Mouse (Mus musculus): ENCODE data around the gene Awat1.

Awat1 gene

DNA sequence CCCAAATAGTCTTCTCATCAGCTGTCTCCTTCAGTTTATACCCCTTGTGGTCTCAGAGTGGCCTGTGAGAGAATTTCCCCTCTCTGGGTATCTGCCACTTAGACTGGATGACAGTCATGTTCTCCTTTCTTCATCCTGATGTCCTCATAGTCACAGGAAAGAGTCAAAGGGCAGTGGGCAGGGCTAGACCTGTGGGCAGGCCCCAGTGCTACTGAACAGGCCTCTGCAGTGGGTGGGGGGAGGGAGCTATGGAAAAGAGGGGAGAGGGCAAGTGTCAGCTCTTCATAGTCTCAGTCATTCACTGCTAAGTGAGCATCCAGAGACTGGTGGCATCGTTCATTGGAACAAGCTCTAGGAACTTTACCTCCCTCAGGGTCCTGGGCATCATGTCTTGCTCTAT lies at the start of gene Awat1:
Awat1 (plus strand) TSS at position 301 of the 400 bp plus-strand sequence.
- no peak for DNase-seq

GRCm38 (mm10) chrX:100524471-100524870 lies 47.6 kb upstream of the Awat1 start, which contains the start of gene Dgat2l6:
TSS of gene Dgat2l6 (plus strand) at chrX:100524838.
- DNase-seq = no peak

DNA sequence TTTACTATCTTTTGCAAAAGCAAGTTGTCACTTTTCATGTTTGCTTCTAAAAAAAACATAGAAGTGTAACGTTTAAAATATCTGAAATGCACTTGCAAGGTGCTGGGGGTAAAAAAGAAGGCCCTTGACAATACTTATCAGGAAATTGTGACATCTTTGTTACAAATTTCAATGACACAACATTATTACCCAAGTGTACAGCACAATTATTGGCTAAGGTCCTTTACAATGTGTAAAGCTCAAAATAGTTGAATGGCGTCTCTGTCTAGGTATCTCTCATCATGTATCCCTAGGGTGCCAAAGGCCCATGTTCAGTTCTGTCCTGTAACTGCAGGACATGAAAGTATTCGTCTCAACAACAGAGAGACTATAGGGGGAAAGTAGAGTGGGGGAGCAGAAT lies 16.0 kb upstream of the Awat1 start:
- no peak for DNase-seq

DNA sequence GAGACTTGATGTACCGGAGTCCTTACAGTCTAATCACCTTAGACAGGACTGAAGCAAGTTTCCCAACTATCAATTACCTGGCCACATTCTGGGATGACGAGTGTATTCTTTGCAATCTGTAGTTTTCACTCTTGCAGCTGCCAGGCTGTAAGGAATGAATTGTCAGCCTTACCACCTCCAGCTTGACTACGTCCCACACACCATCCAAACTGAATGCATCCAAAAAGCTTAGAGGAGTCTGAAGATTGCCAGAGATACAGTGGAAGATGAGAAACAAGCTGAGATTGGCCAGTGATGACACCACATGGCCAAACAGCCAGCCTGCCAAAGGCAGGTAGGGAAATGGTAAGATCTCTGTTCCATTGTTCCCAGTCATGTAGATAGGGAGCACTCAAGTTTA lies 6.4 kb upstream of the Awat1 start:
- no peak for DNase-seq

- no peak for DNase-seq
These were observed 22.7 kb downstream of the Awat1 start, which contains the start of gene P2ry4 for GRCm38 (mm10) chrX:100594791-100595190. TSS of gene P2ry4 (minus strand) at chrX:100594869.

DNA sequence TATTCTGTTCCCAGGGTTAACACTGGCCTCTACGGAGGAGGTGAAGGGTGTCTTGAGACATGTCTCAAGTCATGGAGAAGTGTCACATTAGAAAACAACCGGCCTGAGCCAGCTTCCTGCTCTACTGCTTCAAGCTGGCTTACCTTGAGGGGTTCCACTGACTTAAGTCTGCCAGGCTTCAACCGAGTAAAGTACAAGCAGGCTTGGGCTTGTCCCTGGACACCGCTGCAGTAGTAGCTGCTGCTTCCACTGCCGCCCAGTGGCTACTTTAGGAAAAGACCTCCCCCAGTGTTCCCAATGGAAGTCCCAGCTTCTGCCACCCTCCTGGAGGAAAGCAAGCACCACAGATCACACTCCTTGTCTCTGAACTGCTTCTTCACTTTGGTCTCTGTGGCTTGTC lies 25.4 kb downstream of the Awat1 start:
- DNase-seq = peak; percentile 12

GRCm38 (mm10) chrX:100599755-100600154 lies 27.7 kb downstream of the Awat1 start:
- no peak for DNase-seq

GRCm38 (mm10) chrX:100605314-100605713 lies 33.3 kb downstream of the Awat1 start, which contains the start of gene Arr3:
TSS of gene Arr3 (plus strand) at chrX:100605497.
- DNase-seq = no peak

GRCm38 (mm10) chrX:100618488-100618887 lies 46.4 kb downstream of the Awat1 start:
- no peak for DNase-seq

DNA sequence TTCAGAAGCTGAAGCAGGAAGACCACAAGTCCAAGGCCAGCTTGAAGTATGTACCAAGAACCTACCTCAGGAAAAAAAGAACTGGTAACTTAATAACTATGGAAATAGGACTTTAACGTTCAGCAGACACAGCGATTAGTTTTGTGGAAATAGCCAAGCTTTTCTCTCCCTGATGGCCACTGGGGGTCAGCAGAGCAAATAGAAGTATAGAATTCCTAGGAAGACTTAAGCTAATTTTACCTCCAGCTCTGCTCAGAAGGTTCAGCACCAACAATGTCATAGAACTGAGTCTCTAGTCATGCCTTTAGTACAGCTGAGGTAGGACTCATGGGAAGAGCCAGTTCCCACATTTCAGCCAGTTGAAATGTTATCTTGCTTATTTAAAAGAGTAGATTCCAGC lies 49.3 kb downstream of the Awat1 start:
- no peak for DNase-seq

- DNase-seq = no peak
These were observed 52.2 kb downstream of the Awat1 start for GRCm38 (mm10) chrX:100624242-100624641.

DNA sequence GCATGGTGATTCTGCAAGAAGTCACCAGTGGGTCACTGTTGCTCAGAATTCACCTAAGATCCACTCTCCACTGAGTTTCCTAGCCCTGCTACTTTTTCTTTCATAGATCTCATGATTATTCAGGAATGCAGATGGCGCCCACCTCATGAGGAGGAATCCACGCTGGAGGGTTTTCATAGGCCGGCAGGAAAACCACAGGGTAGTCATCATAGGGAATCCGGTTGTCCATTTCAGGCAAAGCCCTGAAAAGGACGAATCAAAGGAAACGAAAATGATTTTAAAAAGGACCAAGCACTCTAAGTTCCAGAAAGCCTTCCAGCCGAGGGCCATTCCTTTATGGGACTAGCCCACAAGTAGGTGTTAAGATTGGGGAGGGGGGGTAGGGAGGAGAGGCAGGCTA lies 53.1 kb downstream of the Awat1 start:
- no peak for DNase-seq

GRCm38 (mm10) chrX:100625546-100625801 lies 53.4 kb downstream of the Awat1 start, which contains the start of gene Kif4:
TSS of gene Kif4 (plus strand) at chrX:100625737.
- no peak for DNase-seq

GRCm38 (mm10) chrX:100625802-100626793 lies 54.0 kb downstream of the Awat1 start, which contains the start of gene Pdzd11:
TSS of gene Pdzd11 (minus strand) at chrX:100626568.
- DNase-seq = peak; percentile 87

All from thymus, postnatal 4 days (tissue).